Mouse (Mus musculus): ENCODE data around the gene Grasp.
A peak's percentile ranks its signal among the peaks of the same experiment; 100 is the strongest.

The Grasp gene

GRCm38 (mm10) chr15:101247155-101247498 is 23.1 kb downstream of the Grasp start:
- no peak for DNase-seq (ENCODE audit: low spot score in 2 of 2)

- no peak for DNase-seq (ENCODE audit: low spot score in 2 of 2)
Measured at GRCm38 (mm10) chr15:101248029-101248710, 24.2 kb downstream of the Grasp start.

- DNase-seq (ENCODE audit: low spot score in 2 of 2), result no peak
Measured at GRCm38 (mm10) chr15:101250220-101250800, 26.3 kb downstream of the Grasp start.

- no peak for DNase-seq (ENCODE audit: low spot score in 2 of 2)
Measured at GRCm38 (mm10) chr15:101251930-101252329, 27.9 kb downstream of the Grasp start.

GRCm38 (mm10) chr15:101252614-101253013 is 28.6 kb downstream of the Grasp start:
- DNase-seq (ENCODE audit: low spot score in 2 of 2), result no peak

- DNase-seq (ENCODE audit: low spot score in 2 of 2), result no peak
Measured at GRCm38 (mm10) chr15:101253563-101253885, 29.5 kb downstream of the Grasp start.

GRCm38 (mm10) chr15:101253886-101254795 is 30.2 kb downstream of the Grasp start, which contains the start of gene Nr4a1:
Gene Nr4a1 (plus strand): TSS chr15:101254269.
- DNase-seq (ENCODE audit: low spot score in 2 of 2), result peak; percentile 65 to 71

GRCm38 (mm10) chr15:101255842-101256462 is 32.0 kb downstream of the Grasp start:
- DNase-seq (ENCODE audit: low spot score in 2 of 2), result no peak

- DNase-seq (ENCODE audit: low spot score in 2 of 2), result no peak
Measured at GRCm38 (mm10) chr15:101256463-101257206, 32.6 kb downstream of the Grasp start.

- DNase-seq (ENCODE audit: low spot score in 2 of 2), result no peak
Measured at GRCm38 (mm10) chr15:101258420-101258819, 34.4 kb downstream of the Grasp start.

GRCm38 (mm10) chr15:101259922-101260321 is 35.9 kb downstream of the Grasp start:
- no peak for DNase-seq (ENCODE audit: low spot score in 2 of 2)

GRCm38 (mm10) chr15:101260387-101260786 is 36.4 kb downstream of the Grasp start:
- DNase-seq (ENCODE audit: low spot score in 2 of 2), result no peak

- DNase-seq (ENCODE audit: low spot score in 2 of 2), result no peak
Measured at GRCm38 (mm10) chr15:101260874-101261622, 37.1 kb downstream of the Grasp start.

GRCm38 (mm10) chr15:101262502-101262901 is 38.5 kb downstream of the Grasp start:
- no peak for DNase-seq (ENCODE audit: low spot score in 2 of 2)

GRCm38 (mm10) chr15:101266132-101266963 is 42.4 kb downstream of the Grasp start:
- peak; percentile 84 to 88 for DNase-seq (ENCODE audit: low spot score in 2 of 2)

GRCm38 (mm10) chr15:101267053-101268032 is 43.4 kb downstream of the Grasp start:
- DNase-seq (ENCODE audit: low spot score in 2 of 2), result no peak

- no peak for DNase-seq (ENCODE audit: low spot score in 2 of 2)
Measured at GRCm38 (mm10) chr15:101270101-101270820, 46.3 kb downstream of the Grasp start.

GRCm38 (mm10) chr15:101271107-101271506 is 47.1 kb downstream of the Grasp start:
- no peak for DNase-seq (ENCODE audit: low spot score in 2 of 2)

All from frontal cortex, postnatal 14 days (tissue).